17 mouse cellular contexts compared by ENCODE assay signal in the genomic region with DNA sequence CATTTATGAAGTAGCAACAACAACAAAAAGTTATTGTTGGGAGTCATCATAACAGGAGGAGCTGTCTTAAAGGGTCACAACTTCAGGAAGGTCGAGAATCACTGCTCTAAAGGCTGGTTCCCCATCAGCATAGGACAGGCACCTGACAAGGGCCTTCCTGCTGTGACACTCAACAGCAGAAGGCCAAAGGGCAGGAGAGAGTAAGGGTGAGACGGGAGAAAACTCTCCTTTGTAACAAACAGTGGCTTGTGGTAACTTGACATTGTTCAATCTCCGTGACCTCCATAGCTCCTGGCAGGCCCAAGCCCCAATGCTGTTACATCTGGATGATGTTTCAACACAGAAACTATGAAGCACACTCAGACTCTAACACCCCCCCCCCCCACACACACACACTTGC.
"Had no signal": no experiment of that assay in that cellular context is flagged by ENCODE, and none has a peak within 500 bp of the region (broad histone marks: within the 10 kb centered on the region; RNA-seq: fewer than 3 reads in every experiment).

No protein-coding gene starts in this region.

- H3K27me3 ChIP-seq: neural tube, embryonic 13.5 days; neural tube, embryonic 15.5 days had no signal

- H3K4me3 ChIP-seq: midbrain, embryonic 12.5 days; myocyte; neural tube, embryonic 13.5 days; neural tube, embryonic 15.5 days had no signal

- ATAC-seq: midbrain, embryonic 16.5 days had no signal

- H3K9ac ChIP-seq: lung, embryonic 14.5 days; midbrain, embryonic 12.5 days; neural tube, embryonic 13.5 days; neural tube, embryonic 15.5 days had no signal

- H3K9me3 ChIP-seq: midbrain, embryonic 12.5 days; neural tube, embryonic 13.5 days; neural tube, embryonic 15.5 days had no signal

- H3K4me1 ChIP-seq: neural tube, embryonic 13.5 days had no signal

- H3K36me3 ChIP-seq: midbrain, embryonic 12.5 days; neural tube, embryonic 13.5 days; neural tube, embryonic 15.5 days had no signal

- H3K27ac ChIP-seq: midbrain, embryonic 12.5 days; neural tube, embryonic 13.5 days; neural tube, embryonic 15.5 days had no signal

- H3K4me2 ChIP-seq: lung, embryonic 14.5 days; midbrain, embryonic 12.5 days; neural tube, embryonic 13.5 days; neural tube, embryonic 15.5 days had no signal

- DNase-seq: lung, adult 18-20 months; lung, embryonic 14.5 days; lung, postnatal 10 days; lung, postnatal 4 days; retina, postnatal 1 day; right cerebral cortex, adult 18-20 months; right cerebral cortex, postnatal 25 days; right cerebral cortex, postnatal 4 days; spleen, adult 18-20 months; thymus, adult 18-20 months; thymus, postnatal 25 days; thymus, postnatal 4 days had no signal
